Mouse (Mus musculus) limb, embryonic 10.5 days (tissue): Measurements from ENCODE around the gene Gm10645. TPM values are rescaled to one million over a fixed set of nuclear protein-coding genes. Genes with fewer than 3 reads are reported as not detected.

Experiments used
- DNase-seq: peaks from one replicate; pipeline ENCODE4 v3.0.0-alpha.2; 2017; ENCODE audit warnings: low spot score
- H3K27ac ChIP-seq: fragments of 300-500 bp; sonication (generic); 2 replicates; pipeline ENCODE4 v1.5.1; 2016; ENCODE audit warnings: mild to moderate bottlenecking
- H3K27me3 ChIP-seq: fragments of 300-500 bp; sonication (generic); 2 replicates; pipeline ENCODE4 v1.6.1; 2016; ENCODE audit warnings: low read depth, mild to moderate bottlenecking; ENCODE audit not compliant: poor library complexity, severe bottlenecking
- H3K36me3 ChIP-seq: fragments of 300-500 bp; sonication (generic); 2 replicates; pipeline ENCODE4 v1.6.1; 2016; ENCODE audit warnings: mild to moderate bottlenecking, moderate library complexity
- H3K4me1 ChIP-seq: fragments of 300-500 bp; sonication (generic); 2 replicates; pipeline ENCODE4 v1.6.1; 2016
- H3K4me3 ChIP-seq: fragments of 300-500 bp; sonication (generic); 2 replicates; pipeline ENCODE4 v1.5.1; 2016; ENCODE audit warnings: mild to moderate bottlenecking, moderate library complexity
- H3K9me3 ChIP-seq: fragments of 300-500 bp; sonication (generic); replicated peaks from 2 replicates; pipeline ENCODE4 v1.6.1; 2016; ENCODE audit warnings: mild to moderate bottlenecking
- WGBS: fragments of 180-500 bp; shearing (Covaris S2); methylation state at CpG from one replicate; pipeline ENCODE4 v1.1.7; 2016; 5-methylcytosine and 5-hydroxymethylcytosine counted together
- polyA plus RNA-seq: library from polyadenylated mRNA; unstranded; fragments of >200 nt; fragmentation: Nextera tagmentation; extraction: Ambion mirVana; gene quantifications from 2 replicates; pipeline ENCODE4 v1.2.1, GENCODE M21; 2016

Gm10645 gene
- polyA plus RNA-seq, 1 experiment from 2014 or later, result 1.3 TPM

- 72% methylated on average over 1 of the region's 1 CpGs for WGBS
- Histone ChIP-seq H3K4me3 (no peak overlapping the region), H3K36me3 (no peaks in the 10 kb centered on the region), H3K27ac (no peak overlapping the region), H3K27me3 (peaks cover 8% of the 10 kb centered on the region; the same call in 1 of the 2 replicates), H3K4me1 (no peaks in the 10 kb centered on the region), H3K9me3 (no peaks in the 10 kb centered on the region)
- DNase-seq, result no peak
Measured at GRCm38 (mm10) chr8:83159615-83160014, 6.4 kb downstream of the Gm10645 start.

DNA sequence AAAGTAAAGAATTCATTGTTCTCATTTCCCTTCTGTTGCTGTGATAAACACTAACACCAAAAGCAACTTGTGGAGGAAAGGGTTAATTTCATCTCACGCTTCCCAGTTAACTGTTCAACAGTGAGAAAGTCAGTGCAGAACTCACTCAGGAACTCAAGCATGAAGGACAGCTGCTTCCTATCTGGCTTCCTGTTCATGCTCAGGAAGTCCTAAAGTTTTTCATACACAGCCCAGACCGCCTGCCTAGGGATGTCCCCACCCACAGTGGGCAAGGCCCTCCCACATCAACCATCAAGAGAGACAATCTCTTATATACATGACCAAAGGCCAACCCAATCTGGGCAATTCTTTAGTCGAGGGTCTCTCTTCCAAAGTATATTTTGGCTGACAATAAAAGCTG lies 7.0 kb downstream of the Gm10645 start:
- Histone ChIP-seq H3K36me3 (no peaks in the 10 kb centered on the region), H3K4me1 (no peaks in the 10 kb centered on the region), H3K27ac (no peak overlapping the region), H3K4me3 (no peak overlapping the region), H3K27me3 (peaks cover 4% of the 10 kb centered on the region; the same call in 1 of the 2 replicates), H3K9me3 (no peaks in the 10 kb centered on the region)
- no peak for DNase-seq
- 78% methylated on average over 3 of the region's 3 CpGs for WGBS

GRCm38 (mm10) chr8:83155110-83155509 lies 10.9 kb downstream of the Gm10645 start:
- Histone ChIP-seq H3K9me3 (no peaks in the 10 kb centered on the region), H3K4me3 (no peak overlapping the region)
- whole genome bisulfite sequencing, result 23% methylated on average over 4 of the region's 4 CpGs

GRCm38 (mm10) chr8:83152470-83152869 lies 13.5 kb downstream of the Gm10645 start:
- no peaks in the 10 kb centered on the region for H3K4me1 ChIP-seq
- no peaks in the 10 kb centered on the region for H3K27me3 ChIP-seq
- H3K36me3 ChIP-seq, result no peaks in the 10 kb centered on the region
- 77% methylated on average over 4 of the region's 4 CpGs for WGBS
- no peak overlapping the region for H3K27ac ChIP-seq
- no peaks in the 10 kb centered on the region for H3K9me3 ChIP-seq
- no peak overlapping the region for H3K4me3 ChIP-seq
- no peak for DNase-seq

More at GRCm38 (mm10) chr8:83155110-83155509, 10.9 kb downstream of the Gm10645 start:
- H3K4me1 ChIP-seq, result no peaks in the 10 kb centered on the region
- DNase-seq, result no peak
- H3K27me3 ChIP-seq, result no peaks in the 10 kb centered on the region
- no peaks in the 10 kb centered on the region for H3K36me3 ChIP-seq
- H3K27ac ChIP-seq, result no peak overlapping the region

- DNase-seq, result no peak
- Histone ChIP-seq H3K9me3 (no peaks in the 10 kb centered on the region), H3K27ac (no peak overlapping the region), H3K27me3 (no peaks in the 10 kb centered on the region), H3K4me3 (no peak overlapping the region), H3K36me3 (no peaks in the 10 kb centered on the region), H3K4me1 (no peaks in the 10 kb centered on the region)
- whole genome bisulfite sequencing, result 76% methylated on average over 1 of the region's 2 CpGs
Measured at GRCm38 (mm10) chr8:83152055-83152454, 13.9 kb downstream of the Gm10645 start.

DNA sequence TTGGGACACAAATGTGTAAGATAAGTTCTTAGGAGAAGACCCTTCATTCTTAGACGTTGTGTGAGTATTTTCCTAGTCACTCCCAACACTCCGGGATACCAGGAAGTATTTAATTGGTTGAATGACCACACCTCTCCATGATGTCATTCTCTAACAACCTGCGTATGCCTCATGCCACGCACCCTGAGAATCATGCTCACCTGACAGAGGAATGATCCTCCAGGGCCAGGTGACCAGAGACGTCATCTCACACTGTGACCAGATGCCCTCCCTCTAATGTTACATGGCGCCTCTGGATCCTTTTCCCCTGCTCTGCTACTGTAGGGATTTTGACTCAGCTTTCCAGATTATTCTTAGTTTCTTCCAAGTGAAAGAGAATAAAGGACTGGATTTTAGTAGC lies 16.8 kb downstream of the Gm10645 start:
- no peak for DNase-seq
- H3K36me3 ChIP-seq, result no peaks in the 10 kb centered on the region
- no peak overlapping the region for H3K4me3 ChIP-seq
- no peaks in the 10 kb centered on the region for H3K27me3 ChIP-seq
- no peaks in the 10 kb centered on the region for H3K9me3 ChIP-seq
- no peaks in the 10 kb centered on the region for H3K4me1 ChIP-seq
- H3K27ac ChIP-seq, result no peak overlapping the region
- 87% methylated on average over 6 of the region's 6 CpGs for WGBS

- Histone ChIP-seq H3K9me3 (no peaks in the 10 kb centered on the region), H3K4me1 (no peaks in the 10 kb centered on the region), H3K27ac (no peak overlapping the region), H3K36me3 (no peaks in the 10 kb centered on the region), H3K27me3 (no peaks in the 10 kb centered on the region), H3K4me3 (no peak overlapping the region)
- 92% methylated on average over 3 of the region's 3 CpGs for WGBS
- no peak for DNase-seq
Measured at GRCm38 (mm10) chr8:83145421-83145820, 20.5 kb downstream of the Gm10645 start.

DNA sequence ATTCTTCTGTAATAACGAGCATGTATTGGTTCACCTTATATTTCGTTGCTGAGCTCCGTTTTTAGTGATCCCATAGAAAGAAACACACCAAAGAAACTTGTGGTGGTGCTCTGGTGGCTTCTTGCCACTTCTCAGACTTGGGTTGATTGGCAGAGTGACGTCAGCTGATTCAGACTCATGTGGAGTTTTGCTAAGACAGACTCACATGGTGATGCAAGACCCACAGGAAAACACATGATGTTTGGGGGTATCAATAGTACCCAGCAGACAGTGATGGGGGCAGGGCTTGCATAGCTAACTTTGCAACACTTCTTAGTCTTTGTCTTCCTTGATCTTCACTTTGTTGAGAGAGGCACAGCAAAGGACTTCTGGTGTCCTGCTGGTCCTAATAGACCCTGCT lies 21.4 kb downstream of the Gm10645 start:
- H3K4me3 ChIP-seq, result no peak overlapping the region
- no peaks in the 10 kb centered on the region for H3K9me3 ChIP-seq
- WGBS, result 92% methylated on average over 4 of the region's 4 CpGs
- H3K27me3 ChIP-seq, result no peaks in the 10 kb centered on the region
- H3K4me1 ChIP-seq, result no peaks in the 10 kb centered on the region
- no peak for DNase-seq
- H3K36me3 ChIP-seq, result no peaks in the 10 kb centered on the region
- H3K27ac ChIP-seq, result no peak overlapping the region

GRCm38 (mm10) chr8:83141358-83141757 lies 24.6 kb downstream of the Gm10645 start:
- Histone ChIP-seq H3K27ac (no peak overlapping the region), H3K36me3 (no peaks in the 10 kb centered on the region), H3K4me1 (no peaks in the 10 kb centered on the region), H3K27me3 (no peaks in the 10 kb centered on the region), H3K4me3 (no peak overlapping the region), H3K9me3 (no peaks in the 10 kb centered on the region)
- WGBS, result 88% methylated on average over 5 of the region's 5 CpGs
- DNase-seq, result no peak

- H3K9me3 ChIP-seq, result no peaks in the 10 kb centered on the region
- H3K27me3 ChIP-seq, result no peaks in the 10 kb centered on the region
- WGBS, result 78% methylated on average over 3 of the region's 3 CpGs
- no peaks in the 10 kb centered on the region for H3K4me1 ChIP-seq
- H3K4me3 ChIP-seq, result no peak overlapping the region
- no peaks in the 10 kb centered on the region for H3K36me3 ChIP-seq
- DNase-seq, result no peak
- H3K27ac ChIP-seq, result no peak overlapping the region
Measured at GRCm38 (mm10) chr8:83140701-83141111, 25.3 kb downstream of the Gm10645 start.

DNA sequence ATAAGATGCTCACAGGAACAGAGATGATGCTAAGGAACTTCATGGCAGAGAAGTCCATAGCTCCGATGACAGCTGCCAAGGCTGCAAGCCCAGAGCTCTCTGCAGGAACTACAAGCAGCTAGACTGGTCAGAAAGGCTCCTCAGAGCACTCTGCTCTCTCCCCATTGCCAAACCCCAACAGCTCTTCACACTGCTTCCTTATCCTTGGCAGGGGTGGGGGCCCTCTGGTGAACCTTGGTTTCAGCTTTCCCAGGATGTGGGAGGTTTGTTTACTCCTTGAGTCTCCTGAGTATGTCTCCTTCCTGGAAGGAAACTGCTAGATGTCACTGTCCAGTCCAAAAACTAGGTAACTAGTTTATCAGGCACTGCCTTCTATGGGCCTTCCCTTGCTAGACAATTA lies 25.9 kb downstream of the Gm10645 start:
- Histone ChIP-seq H3K36me3 (no peaks in the 10 kb centered on the region), H3K27ac (no peak overlapping the region), H3K9me3 (no peaks in the 10 kb centered on the region), H3K4me1 (no peaks in the 10 kb centered on the region), H3K27me3 (no peaks in the 10 kb centered on the region), H3K4me3 (no peak overlapping the region)
- no peak for DNase-seq
- WGBS, result 80% methylated on average over 1 of the region's 1 CpGs

GRCm38 (mm10) chr8:83135086-83135485 lies 30.9 kb downstream of the Gm10645 start:
- Histone ChIP-seq H3K27me3 (no peaks in the 10 kb centered on the region), H3K4me3 (no peak overlapping the region), H3K27ac (no peak overlapping the region), H3K9me3 (no peaks in the 10 kb centered on the region), H3K4me1 (no peaks in the 10 kb centered on the region), H3K36me3 (no peaks in the 10 kb centered on the region)
- 73% methylated on average over 2 of the region's 2 CpGs for WGBS
- no peak for DNase-seq
